Mouse (Mus musculus): ENCODE measurements around the gene Scgb2b15.
"Not testable (repeated sequence)": the region's sequence is repeated elsewhere in the genome, so short reads cannot be mapped to it uniquely, and the experiment has no call there.

The Scgb2b15 gene

GRCm38 (mm10) chr7:32829562-32829961 lies at the start of gene Scgb2b15:
Scgb2b15 (minus strand) TSS chr7:32829662.
- not testable (repeated sequence) for DNase-seq (ENCODE audit: low read depth, low spot score)

GRCm38 (mm10) chr7:32836254-32836653 lies 6.8 kb upstream of the Scgb2b15 start, which contains the start of gene Scgb1b15:
Scgb1b15 (plus strand) TSS chr7:32836554.
- DNase-seq (ENCODE audit: low read depth, low spot score): not testable (repeated sequence)
